ENCODE assay signal across 10 mouse cellular contexts in the genomic region with DNA sequence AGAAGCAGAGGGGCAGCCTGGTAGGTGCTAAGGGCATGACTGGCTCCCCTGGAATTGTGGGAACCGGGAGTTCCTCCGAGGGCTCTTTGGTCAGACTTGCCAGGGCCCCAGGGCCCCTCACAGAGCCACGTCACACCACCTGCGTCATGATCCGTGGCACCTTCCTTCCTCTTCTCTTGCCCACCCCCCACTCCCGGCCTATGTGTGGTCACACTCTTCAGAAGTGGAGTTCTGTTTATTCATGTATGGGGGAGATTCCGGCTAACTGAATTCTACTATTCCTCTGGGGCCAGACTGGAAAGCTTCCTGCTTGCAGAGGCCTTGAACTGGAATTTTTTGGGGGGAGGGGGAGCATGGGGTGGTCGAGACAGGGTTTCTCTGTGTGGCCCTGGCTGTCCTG. TPM values are rescaled to one million over a fixed set of nuclear protein-coding genes. Genes with fewer than 3 reads are reported as not detected.
DNase-seq lines count a peak whose midpoint lies in the region; ATAC-seq lines count a peak whose summit lies in the region.
"Had no signal": no experiment of that assay in that cellular context is flagged by ENCODE, and none has a peak within 500 bp of the region (broad histone marks: within the 10 kb centered on the region; RNA-seq: fewer than 3 reads in every experiment).

No protein-coding gene starts in this region.

- no peak overlapping the region for H3K4me2 ChIP-seq in heart, embryonic 16.5 days (ENCODE audit: low read depth, low read length)
- H3K4me2 ChIP-seq in lung, embryonic 15.5 days = no peak overlapping the region; the same call in 1 of the 2 replicates
- no peak overlapping the region for H3K4me2 ChIP-seq in embryonic facial prominence, embryonic 14.5 days (ENCODE audit: low read depth, low read length)

- no peak overlapping the region for H3K27ac ChIP-seq in heart, embryonic 16.5 days (ENCODE audit: low read length)
- peak overlapping the region; percentile 46 for H3K27ac ChIP-seq in lung, embryonic 15.5 days
- peak overlapping the region; percentile 15; the same call in 1 of the 2 replicates for H3K27ac ChIP-seq in embryonic facial prominence, embryonic 14.5 days (replicated peaks; ENCODE audit: low read depth, low read length)

- DNase-seq in heart, postnatal 14 days = no peak
- no peak for DNase-seq in lung, adult 18-20 months
- DNase-seq in embryonic facial prominence, embryonic 14.5 days (ENCODE audit: low spot score) = peak; percentile 27
- no peak for DNase-seq in Muller cell, postnatal 12 days (ENCODE audit: inconsistent ontology term)
- DNase-seq in cerebellum, postnatal 10 days = no peak
- DNase-seq: cerebellum, adult 9-10 months had no signal

- no peaks in the 10 kb centered on the region for H3K9me3 ChIP-seq in heart, embryonic 16.5 days (replicated peaks; ENCODE audit: control insufficient read depth, low read length)
- no peaks in the 10 kb centered on the region for H3K9me3 ChIP-seq in lung, embryonic 15.5 days
- H3K9me3 ChIP-seq in embryonic facial prominence, embryonic 14.5 days (ENCODE audit: control insufficient read depth, low read length) = no peaks in the 10 kb centered on the region

- no peak overlapping the region for H3K4me3 ChIP-seq in heart, embryonic 16.5 days (ENCODE audit: low read length)
- H3K4me3 ChIP-seq in lung, embryonic 15.5 days = no peak overlapping the region
- H3K4me3 ChIP-seq in embryonic facial prominence, embryonic 14.5 days (ENCODE audit: low read depth, low read length) = no peak overlapping the region

- WGBS in heart, embryonic 16.5 days = 47% methylated on average over 8 of the region's 8 CpGs
- 35% methylated on average over 8 of the region's 8 CpGs for WGBS in lung, embryonic 15.5 days
- WGBS in embryonic facial prominence, embryonic 14.5 days = 62% methylated on average over 8 of the region's 8 CpGs

- no peak overlapping the region for H3K9ac ChIP-seq in heart, embryonic 16.5 days (ENCODE audit: low read length)
- no peak overlapping the region for H3K9ac ChIP-seq in lung, embryonic 15.5 days
- no peak overlapping the region for H3K9ac ChIP-seq in embryonic facial prominence, embryonic 14.5 days (ENCODE audit: low read depth, low read length)

- peaks cover 6% of the 10 kb centered on the region for H3K4me1 ChIP-seq in heart, embryonic 16.5 days (ENCODE audit: control insufficient read depth, insufficient read depth, low read length)
- peaks cover 13% of the 10 kb centered on the region for H3K4me1 ChIP-seq in lung, embryonic 15.5 days
- H3K4me1 ChIP-seq in embryonic facial prominence, embryonic 14.5 days (ENCODE audit: control insufficient read depth, insufficient read depth, low read length) = no peaks in the 10 kb centered on the region

- 0 out of 2 replicates have a peak, but pooled peaks have one; percentile 25 for ATAC-seq in heart, embryonic 16.5 days (replicated peaks; ENCODE audit: extremely low read depth, insufficient read depth, low FRiP score)
- ATAC-seq in lung, embryonic 15.5 days (ENCODE audit: borderline replicate concordance, extremely low read depth, low FRiP score, low TSS enrichment) = peak; percentile 43; the same call in 1 of the 2 replicates
- ATAC-seq in embryonic facial prominence, embryonic 14.5 days (ENCODE audit: low read depth) = no peak
- ATAC-seq in megakaryocyte progenitor cell, adult 5-6 weeks (replicated peaks; ENCODE audit: poor library complexity) = peak; percentile 85
- ATAC-seq: CD4-positive, CD25-positive, alpha-beta regulatory T cell, adult 4 months had no signal

- no peaks in the 10 kb centered on the region for H3K27me3 ChIP-seq in heart, embryonic 16.5 days (ENCODE audit: control insufficient read depth, insufficient read depth, low read length)
- no peaks in the 10 kb centered on the region for H3K27me3 ChIP-seq in lung, embryonic 15.5 days
- no peaks in the 10 kb centered on the region for H3K27me3 ChIP-seq in embryonic facial prominence, embryonic 14.5 days (replicated peaks; ENCODE audit: control insufficient read depth, insufficient read depth, low read length)

- intact Hi-C loops in heart, postnatal 14 days (cut with DNase I) = no loop called here

- H3K36me3 ChIP-seq in heart, embryonic 16.5 days (ENCODE audit: control insufficient read depth, insufficient read depth) = 0 out of 2 replicates have a peak, but pooled peaks cover 3% of the 10 kb centered on the region
- H3K36me3 ChIP-seq in lung, embryonic 15.5 days = peaks cover 73% of the 10 kb centered on the region
- H3K36me3 ChIP-seq in embryonic facial prominence, embryonic 14.5 days (ENCODE audit: control insufficient read depth, insufficient read depth, low read length) = peaks cover 93% of the 10 kb centered on the region

RNA-seq across cellular contexts. Expression of a gene that starts 29.5 kb away (rescaled TPM):
- polyA plus RNA-seq in heart, embryonic 16.5 days (2015; fragmentation: Nextera tagmentation; extraction: Ambion mirVana) = 1.2 and 1.4 TPM in 2 replicates
- 1 to 10 TPM; 1.1 TPM for total RNA-seq in heart, postnatal 14 days (2021)
- polyA plus RNA-seq in lung, embryonic 15.5 days (2015; fragmentation: Nextera tagmentation; extraction: Ambion mirVana) = 1.3 and 1.9 TPM in 2 replicates
- 5.2 and 6.1 TPM in 2 replicates for polyA plus RNA-seq in embryonic facial prominence, embryonic 14.5 days (2014; fragmentation: Nextera tagmentation; extraction: Ambion mirVana)
- not detected in 2 replicates for total RNA-seq in megakaryocyte progenitor cell, adult 5-6 weeks (2015)
- not detected in 2 replicates for total RNA-seq in megakaryocyte progenitor cell, adult 5-6 weeks (2017)
- polyA plus RNA-seq: CD4-positive, CD25-positive, alpha-beta regulatory T cell, adult 4 months had no signal

RNA-seq across cellular contexts. Expression of a gene that starts 41.6 kb away (rescaled TPM):
- polyA plus RNA-seq in heart, embryonic 16.5 days (2015; fragmentation: Nextera tagmentation; extraction: Ambion mirVana) = 127 and 132 TPM in 2 replicates
- 10 to 100 TPM; 38.3 to 39.2 TPM for total RNA-seq in heart, postnatal 14 days (2021)
- polyA plus RNA-seq in lung, embryonic 15.5 days (2015; fragmentation: Nextera tagmentation; extraction: Ambion mirVana) = 110 and 111 TPM in 2 replicates
- polyA plus RNA-seq in embryonic facial prominence, embryonic 14.5 days (2014; fragmentation: Nextera tagmentation; extraction: Ambion mirVana) = 80.0 and 89.4 TPM in 2 replicates
- 91.3 and 92.6 TPM in 2 replicates for total RNA-seq in megakaryocyte progenitor cell, adult 5-6 weeks (2015)
- 95.8 and 100 TPM in 2 replicates for total RNA-seq in megakaryocyte progenitor cell, adult 5-6 weeks (2017)

RNA-seq across cellular contexts. Expression of a gene that starts 49.1 kb away (rescaled TPM):
- polyA plus RNA-seq in heart, embryonic 16.5 days (2015; fragmentation: Nextera tagmentation; extraction: Ambion mirVana) = 59.8 and 72.0 TPM in 2 replicates
- total RNA-seq in heart, postnatal 14 days (2021) = 10 to 100 TPM; 38.3 TPM
- 89.4 and 100 TPM in 2 replicates for polyA plus RNA-seq in lung, embryonic 15.5 days (2015; fragmentation: Nextera tagmentation; extraction: Ambion mirVana)
- polyA plus RNA-seq in embryonic facial prominence, embryonic 14.5 days (2014; fragmentation: Nextera tagmentation; extraction: Ambion mirVana) = 57.7 and 91.9 TPM in 2 replicates
- not detected in 2 replicates for total RNA-seq in megakaryocyte progenitor cell, adult 5-6 weeks (2015)
- not detected in 2 replicates for total RNA-seq in megakaryocyte progenitor cell, adult 5-6 weeks (2017)
- polyA plus RNA-seq: CD4-positive, CD25-positive, alpha-beta regulatory T cell, adult 4 months had no signal

RNA-seq across cellular contexts. Expression of a gene that starts 57.1 kb away (rescaled TPM):
- polyA plus RNA-seq in heart, embryonic 16.5 days (2015; fragmentation: Nextera tagmentation; extraction: Ambion mirVana) = 33.4 and 34.4 TPM in 2 replicates
- 100 to 1,000 TPM in 1 of 2 experiments, 10 to 100 TPM in 1; 85.0 to 105 TPM for total RNA-seq in heart, postnatal 14 days (2021)
- polyA plus RNA-seq in lung, embryonic 15.5 days (2015; fragmentation: Nextera tagmentation; extraction: Ambion mirVana) = 72.6 and 73.6 TPM in 2 replicates
- polyA plus RNA-seq in embryonic facial prominence, embryonic 14.5 days (2014; fragmentation: Nextera tagmentation; extraction: Ambion mirVana) = 137 and 145 TPM in 2 replicates
- total RNA-seq in megakaryocyte progenitor cell, adult 5-6 weeks (2015) = 9.8 and 10.0 TPM in 2 replicates
- total RNA-seq in megakaryocyte progenitor cell, adult 5-6 weeks (2017) = 4.5 and 7.3 TPM in 2 replicates
